Mouse (Mus musculus): Measurements from ENCODE around the gene Arl6ip4.

DNA sequence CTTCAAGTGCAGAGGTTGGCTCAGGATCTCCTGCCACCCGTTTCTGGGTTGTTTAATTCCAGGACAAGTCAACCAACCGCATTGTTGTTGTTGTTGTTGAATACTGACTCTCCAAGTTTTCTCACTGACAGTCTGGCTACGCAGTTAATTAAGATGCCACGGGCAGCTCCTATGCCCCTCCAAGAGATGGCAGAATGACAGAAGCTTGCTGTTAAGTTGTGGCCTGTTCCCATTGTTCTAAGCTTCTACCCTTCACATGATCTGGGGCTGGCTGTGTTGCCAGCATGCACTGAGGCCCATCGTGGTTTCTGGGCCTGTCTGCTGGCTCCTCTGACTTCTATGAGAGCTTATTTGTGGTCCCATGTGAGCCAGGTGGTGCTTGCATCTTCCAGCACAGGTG, 18.4 kb downstream of the Arl6ip4 start:
- TF ChIP-seq POLR2A (IDR thresholded peaks at IDR 0.05; ENCODE audit: low read depth, low read length): no peak
- TF ChIP-seq CTCF (conservative IDR thresholded peaks at IDR 0.05; ENCODE audit: insufficient read depth, insufficient read length, low read depth, low read length): no peak
